Mouse (Mus musculus) embryonic facial prominence, embryonic 15.5 days (tissue): ENCODE data around the gene Ift43. TPM values are rescaled to one million over a fixed set of nuclear protein-coding genes. Genes with fewer than 3 reads are reported as not detected.

Experiments used
- ATAC-seq: fragments of 200-750 bp; cut with Nextera tagmentation; 2 replicates; pipeline ENCODE4 v1.8.0; 2017; ENCODE audit warnings: low read depth, moderate TSS enrichment; ENCODE audit not compliant: insufficient number of reproducible peaks, low FRiP score, low TSS enrichment
- H3K27ac ChIP-seq: fragments of 300-500 bp; sonication (generic); replicated peaks from 2 replicates; pipeline ENCODE4 v1.5.1; 2015; ENCODE audit warnings: mild to moderate bottlenecking, inconsistent platforms
- H3K27me3 ChIP-seq: fragments of 300-500 bp; sonication (generic); 2 replicates; pipeline ENCODE4 v1.6.1; 2015; ENCODE audit warnings: inconsistent platforms
- H3K36me3 ChIP-seq: fragments of 300-500 bp; sonication (generic); 2 replicates; pipeline ENCODE4 v1.6.1; 2015; ENCODE audit warnings: mild to moderate bottlenecking, inconsistent platforms
- H3K4me1 ChIP-seq: fragments of 300-500 bp; sonication (generic); 2 replicates; pipeline ENCODE4 v1.6.1; 2015; ENCODE audit warnings: inconsistent platforms
- H3K4me2 ChIP-seq: fragments of 300-500 bp; sonication (generic); replicated peaks from 2 replicates; pipeline ENCODE4 v1.6.1; 2015; ENCODE audit warnings: mild to moderate bottlenecking, inconsistent platforms
- H3K4me3 ChIP-seq: fragments of 300-500 bp; sonication (generic); replicated peaks from 2 replicates; pipeline ENCODE4 v1.5.1; 2015; ENCODE audit warnings: mild to moderate bottlenecking, inconsistent platforms
- H3K9ac ChIP-seq: fragments of 300-500 bp; sonication (generic); 2 replicates; pipeline ENCODE4 v1.6.1; 2015; ENCODE audit warnings: inconsistent platforms
- H3K9me3 ChIP-seq: fragments of 300-500 bp; sonication (generic); replicated peaks from 2 replicates; pipeline ENCODE4 v1.6.1; 2016; ENCODE audit warnings: inconsistent platforms
- WGBS: fragments of 180-500 bp; shearing (Covaris S2); methylation state at CpG from one replicate; pipeline ENCODE4 v1.1.7; 2015; 5-methylcytosine and 5-hydroxymethylcytosine counted together
- polyA plus RNA-seq: library from polyadenylated mRNA; unstranded; fragments of >200 nt; fragmentation: Nextera tagmentation; extraction: Ambion mirVana; gene quantifications from 2 replicates; pipeline ENCODE4 v1.2.1, GENCODE M21; 2015

Gene Ift43
- polyA plus RNA-seq, 1 experiment from 2014 or later = 97.9 TPM

- ATAC-seq = no peak
- no peak overlapping the region for H3K27ac ChIP-seq
- H3K4me1 ChIP-seq = no peaks in the 10 kb centered on the region
- no peaks in the 10 kb centered on the region for H3K27me3 ChIP-seq
- H3K36me3 ChIP-seq = no peaks in the 10 kb centered on the region
- no peak overlapping the region for H3K9ac ChIP-seq
- H3K4me2 ChIP-seq = no peak overlapping the region
- no peaks in the 10 kb centered on the region for H3K9me3 ChIP-seq
- WGBS = 85% methylated on average over 8 of the region's 8 CpGs
- H3K4me3 ChIP-seq = no peak overlapping the region
Measured at GRCm38 (mm10) chr12:86129005-86129404, 46.7 kb downstream of the Ift43 start.

GRCm38 (mm10) chr12:86129696-86130095, 47.4 kb downstream of the Ift43 start:
- Histone ChIP-seq H3K27me3 (no peaks in the 10 kb centered on the region), H3K4me2 (no peak overlapping the region), H3K36me3 (no peaks in the 10 kb centered on the region), H3K4me3 (no peak overlapping the region), H3K9me3 (no peaks in the 10 kb centered on the region), H3K27ac (no peak overlapping the region), H3K4me1 (no peaks in the 10 kb centered on the region), H3K9ac (no peak overlapping the region)
- no peak for ATAC-seq
- WGBS = 52% methylated on average over 10 of the region's 10 CpGs

GRCm38 (mm10) chr12:86132799-86133198, 50.5 kb downstream of the Ift43 start:
- Histone ChIP-seq H3K27me3 (no peaks in the 10 kb centered on the region), H3K9ac (no peak overlapping the region), H3K4me1 (no peaks in the 10 kb centered on the region), H3K27ac (no peak overlapping the region), H3K4me3 (no peak overlapping the region), H3K4me2 (no peak overlapping the region), H3K36me3 (no peaks in the 10 kb centered on the region), H3K9me3 (no peaks in the 10 kb centered on the region)
- 20% methylated on average over 2 of the region's 2 CpGs for WGBS
- no peak for ATAC-seq

- 71% methylated on average over 4 of the region's 4 CpGs for WGBS
- no peak for ATAC-seq
- no peaks in the 10 kb centered on the region for H3K4me1 ChIP-seq
- H3K27ac ChIP-seq = no peak overlapping the region
- H3K4me3 ChIP-seq = no peak overlapping the region
- no peaks in the 10 kb centered on the region for H3K36me3 ChIP-seq
- no peaks in the 10 kb centered on the region for H3K27me3 ChIP-seq
- no peaks in the 10 kb centered on the region for H3K9me3 ChIP-seq
- no peak overlapping the region for H3K4me2 ChIP-seq
- no peak overlapping the region for H3K9ac ChIP-seq
Measured at GRCm38 (mm10) chr12:86135691-86136090, 53.4 kb downstream of the Ift43 start.

- Histone ChIP-seq H3K9ac (no peak overlapping the region), H3K9me3 (no peaks in the 10 kb centered on the region), H3K4me2 (no peak overlapping the region), H3K4me1 (no peaks in the 10 kb centered on the region), H3K27ac (no peak overlapping the region), H3K27me3 (no peaks in the 10 kb centered on the region), H3K36me3 (no peaks in the 10 kb centered on the region), H3K4me3 (no peak overlapping the region)
- no peak for ATAC-seq
- WGBS = 90% methylated on average over 9 of the region's 9 CpGs
Measured at GRCm38 (mm10) chr12:86138696-86139095, 56.4 kb downstream of the Ift43 start.

- Histone ChIP-seq H3K9ac (no peak overlapping the region), H3K9me3 (no peaks in the 10 kb centered on the region), H3K4me2 (no peak overlapping the region), H3K4me3 (no peak overlapping the region), H3K36me3 (no peaks in the 10 kb centered on the region), H3K27ac (no peak overlapping the region), H3K4me1 (no peaks in the 10 kb centered on the region), H3K27me3 (no peaks in the 10 kb centered on the region)
- 81% methylated on average over 1 of the region's 1 CpGs for WGBS
- ATAC-seq = no peak
Measured at GRCm38 (mm10) chr12:86142389-86142788, 60.0 kb downstream of the Ift43 start.

GRCm38 (mm10) chr12:86146246-86146645, 63.9 kb downstream of the Ift43 start:
- ATAC-seq = no peak
- no peaks in the 10 kb centered on the region for H3K27me3 ChIP-seq
- no peak overlapping the region for H3K4me3 ChIP-seq
- WGBS = 89% methylated on average over 3 of the region's 3 CpGs
- H3K9ac ChIP-seq = no peak overlapping the region
- H3K9me3 ChIP-seq = no peaks in the 10 kb centered on the region
- H3K4me2 ChIP-seq = no peak overlapping the region
- H3K27ac ChIP-seq = no peak overlapping the region
- no peaks in the 10 kb centered on the region for H3K4me1 ChIP-seq
- H3K36me3 ChIP-seq = no peaks in the 10 kb centered on the region

- Histone ChIP-seq H3K4me1 (0 out of 2 replicates have a peak, but pooled peaks cover 9% of the 10 kb centered on the region), H3K27me3 (no peaks in the 10 kb centered on the region), H3K9me3 (no peaks in the 10 kb centered on the region), H3K36me3 (no peaks in the 10 kb centered on the region), H3K27ac (no peak overlapping the region), H3K4me3 (no peak overlapping the region), H3K9ac (no peak overlapping the region), H3K4me2 (no peak overlapping the region)
- ATAC-seq = no peak
- 70% methylated on average over 6 of the region's 6 CpGs for WGBS
Measured at GRCm38 (mm10) chr12:86148271-86148670, 65.9 kb downstream of the Ift43 start.

GRCm38 (mm10) chr12:86149087-86149486, 66.7 kb downstream of the Ift43 start:
- ATAC-seq = no peak
- Histone ChIP-seq H3K36me3 (no peaks in the 10 kb centered on the region), H3K4me2 (no peak overlapping the region), H3K9me3 (no peaks in the 10 kb centered on the region), H3K4me3 (no peak overlapping the region), H3K27ac (no peak overlapping the region), H3K9ac (no peak overlapping the region), H3K27me3 (no peaks in the 10 kb centered on the region), H3K4me1 (0 out of 2 replicates have a peak, but pooled peaks cover 9% of the 10 kb centered on the region)
- WGBS = 88% methylated on average over 6 of the region's 6 CpGs

GRCm38 (mm10) chr12:86151941-86152340, 69.6 kb downstream of the Ift43 start:
- Histone ChIP-seq H3K4me2 (no peak overlapping the region), H3K36me3 (no peaks in the 10 kb centered on the region), H3K9me3 (no peaks in the 10 kb centered on the region), H3K27me3 (no peaks in the 10 kb centered on the region), H3K27ac (no peak overlapping the region), H3K9ac (no peak overlapping the region), H3K4me3 (no peak overlapping the region), H3K4me1 (0 out of 2 replicates have a peak, but pooled peaks cover 9% of the 10 kb centered on the region)
- 17% methylated on average over 12 of the region's 12 CpGs for WGBS
- no peak for ATAC-seq

GRCm38 (mm10) chr12:86153213-86153957, 71.0 kb downstream of the Ift43 start:
- WGBS = 67% methylated on average over 12 of the region's 12 CpGs
- Histone ChIP-seq H3K9ac (no peak overlapping the region), H3K4me1 (peaks cover 22% of the 10 kb centered on the region), H3K9me3 (no peaks in the 10 kb centered on the region), H3K4me2 (no peak overlapping the region), H3K4me3 (no peak overlapping the region), H3K27me3 (no peaks in the 10 kb centered on the region), H3K27ac (no peak overlapping the region), H3K36me3 (no peaks in the 10 kb centered on the region)
- no peak for ATAC-seq

- no peak overlapping the region for H3K9ac ChIP-seq
- ATAC-seq = no peak
- 91% methylated on average over 8 of the region's 8 CpGs for WGBS
Measured at GRCm38 (mm10) chr12:86155176-86155575, 72.8 kb downstream of the Ift43 start.

More at GRCm38 (mm10) chr12:86155176-86155575, 72.8 kb downstream of the Ift43 start:
- Histone ChIP-seq H3K27me3 (no peaks in the 10 kb centered on the region), H3K27ac (no peak overlapping the region), H3K9me3 (no peaks in the 10 kb centered on the region), H3K36me3 (no peaks in the 10 kb centered on the region), H3K4me1 (peaks cover 31% of the 10 kb centered on the region), H3K4me2 (no peak overlapping the region), H3K4me3 (no peak overlapping the region)
